Mouse (Mus musculus): ENCODE measurements around the gene Cers2. TPM values are rescaled to one million over a fixed set of nuclear protein-coding genes. Genes with fewer than 3 reads are reported as not detected.
"Not testable (repeated sequence)": the region's sequence is repeated elsewhere in the genome, so short reads cannot be mapped to it uniquely, and the experiment has no call there.

Gene Cers2
- total and polyA plus RNA-seq, 2 experiments from 2014 or later: 89.4 to 108 TPM

DNA sequence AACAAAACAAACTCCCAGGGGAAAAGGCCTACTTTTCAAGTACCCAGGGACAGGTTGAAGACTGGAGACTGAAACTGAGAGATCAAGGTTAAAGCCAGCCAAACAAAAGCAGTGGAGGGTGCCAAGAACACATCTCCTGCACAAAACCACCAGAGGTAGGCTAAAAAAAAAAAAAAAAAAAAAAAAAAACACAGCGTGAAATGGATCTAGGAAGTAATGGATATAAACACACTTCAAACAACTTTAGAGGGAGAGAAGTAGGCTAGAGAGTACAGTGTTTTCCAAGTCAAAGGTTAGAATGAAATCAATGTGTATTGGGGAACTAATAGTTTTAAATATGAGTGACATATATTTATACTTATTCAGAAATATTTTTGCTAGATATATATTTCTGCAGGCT is 16.9 kb downstream of the Cers2 start:
- ATAC-seq (ENCODE audit: insufficient read depth, low read depth) (no peak), DNase-seq (ENCODE audit: low spot score) (no peak)
- Histone ChIP-seq H3K9me3 (replicated peaks; ENCODE audit: control insufficient read depth, low read length) (no peaks in the 10 kb centered on the region), H3K4me3 (ENCODE audit: low read depth, low read length) (no peak overlapping the region), H3K4me1 (ENCODE audit: control insufficient read depth, insufficient read depth) (no peaks in the 10 kb centered on the region), H3K4me2 (ENCODE audit: low read depth, low read length) (no peak overlapping the region), H3K36me3 (replicated peaks; ENCODE audit: control insufficient read depth, insufficient read depth, low read length) (peaks cover 69% of the 10 kb centered on the region), H3K9ac (replicated peaks; ENCODE audit: low read depth, low read length) (no peak overlapping the region), H3K27ac (ENCODE audit: low read depth) (no peak overlapping the region), H3K27me3 (ENCODE audit: control insufficient read depth, insufficient read depth, low read length) (no peaks in the 10 kb centered on the region)
- TF ChIP-seq EP300 (IDR thresholded peaks at IDR 0.05; ENCODE audit: low read depth): no peak
- TF ChIP-seq CTCF (IDR thresholded peaks at IDR 0.05; ENCODE audit: low read depth): no peak
- WGBS: 100% methylated on average over 1 of the region's 1 CpGs

DNA sequence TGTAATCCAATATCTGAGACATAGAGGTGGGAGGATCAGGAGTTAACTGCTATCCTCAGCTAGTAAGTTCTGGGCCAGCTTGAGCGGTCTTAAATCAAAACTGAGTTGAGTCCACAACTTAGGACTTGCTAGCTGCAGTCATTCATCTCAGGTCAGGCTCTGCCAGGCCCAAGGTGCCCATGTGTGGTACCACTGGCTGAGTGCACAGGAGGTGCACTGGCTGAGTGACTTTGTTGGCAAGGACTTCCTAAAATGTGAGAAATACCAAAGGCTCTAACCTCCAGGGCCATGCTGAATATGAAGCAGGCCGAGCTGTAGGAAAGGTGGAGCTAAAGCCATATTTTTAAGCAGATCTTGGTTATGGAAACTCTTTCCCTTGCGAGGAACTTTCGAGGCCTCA is 22.8 kb downstream of the Cers2 start:
- 91% methylated on average over 4 of the region's 4 CpGs for WGBS
- Histone ChIP-seq H3K27me3 (ENCODE audit: control insufficient read depth, insufficient read depth, low read length) (no peaks in the 10 kb centered on the region), H3K4me3 (ENCODE audit: low read depth, low read length) (no peak overlapping the region), H3K27ac (ENCODE audit: low read depth) (no peak overlapping the region), H3K9me3 (replicated peaks; ENCODE audit: control insufficient read depth, low read length) (no peaks in the 10 kb centered on the region), H3K9ac (replicated peaks; ENCODE audit: low read depth, low read length) (no peak overlapping the region), H3K36me3 (replicated peaks; ENCODE audit: control insufficient read depth, insufficient read depth, low read length) (peaks cover 89% of the 10 kb centered on the region), H3K4me2 (ENCODE audit: low read depth, low read length) (no peak overlapping the region), H3K4me1 (ENCODE audit: control insufficient read depth, insufficient read depth) (no peaks in the 10 kb centered on the region)
- no peak for DNase-seq (ENCODE audit: low spot score)
- TF ChIP-seq EP300 (IDR thresholded peaks at IDR 0.05; ENCODE audit: low read depth) (no peak), CTCF (IDR thresholded peaks at IDR 0.05; ENCODE audit: low read depth) (no peak)
- no peak for ATAC-seq (ENCODE audit: insufficient read depth, low read depth)

DNA sequence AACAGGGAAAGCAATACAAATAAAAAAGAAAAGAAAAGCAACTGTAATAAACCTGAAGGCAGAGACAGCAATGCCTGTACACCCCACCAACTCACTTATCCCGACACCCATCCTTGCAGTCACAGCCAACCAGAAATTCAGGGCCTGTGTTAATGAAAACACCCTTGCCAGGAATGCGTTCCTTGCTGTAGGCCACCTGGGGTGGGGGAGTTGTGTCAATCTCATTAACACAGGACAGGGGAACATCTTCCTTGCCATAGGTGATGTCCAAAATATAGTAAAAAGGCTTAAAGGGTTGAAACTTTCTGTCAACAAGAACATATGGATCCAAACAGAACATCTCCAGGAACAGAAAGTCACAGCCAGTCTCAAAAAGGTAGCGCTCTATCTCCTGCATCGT is 23.7 kb downstream of the Cers2 start:
- Histone ChIP-seq H3K9me3 (replicated peaks; ENCODE audit: control insufficient read depth, low read length) (no peaks in the 10 kb centered on the region), H3K4me1 (ENCODE audit: control insufficient read depth, insufficient read depth) (no peaks in the 10 kb centered on the region), H3K27me3 (ENCODE audit: control insufficient read depth, insufficient read depth, low read length) (no peaks in the 10 kb centered on the region), H3K27ac (ENCODE audit: low read depth) (no peak overlapping the region), H3K36me3 (replicated peaks; ENCODE audit: control insufficient read depth, insufficient read depth, low read length) (peaks cover 89% of the 10 kb centered on the region), H3K4me2 (ENCODE audit: low read depth, low read length) (no peak overlapping the region), H3K9ac (replicated peaks; ENCODE audit: low read depth, low read length) (no peak overlapping the region), H3K4me3 (ENCODE audit: low read depth, low read length) (no peak overlapping the region)
- WGBS: 85% methylated on average over 4 of the region's 4 CpGs
- DNase-seq (ENCODE audit: low spot score): no peak
- TF ChIP-seq CTCF (IDR thresholded peaks at IDR 0.05; ENCODE audit: low read depth) (no peak), EP300 (IDR thresholded peaks at IDR 0.05; ENCODE audit: low read depth) (no peak)
- no peak for ATAC-seq (ENCODE audit: insufficient read depth, low read depth)

DNA sequence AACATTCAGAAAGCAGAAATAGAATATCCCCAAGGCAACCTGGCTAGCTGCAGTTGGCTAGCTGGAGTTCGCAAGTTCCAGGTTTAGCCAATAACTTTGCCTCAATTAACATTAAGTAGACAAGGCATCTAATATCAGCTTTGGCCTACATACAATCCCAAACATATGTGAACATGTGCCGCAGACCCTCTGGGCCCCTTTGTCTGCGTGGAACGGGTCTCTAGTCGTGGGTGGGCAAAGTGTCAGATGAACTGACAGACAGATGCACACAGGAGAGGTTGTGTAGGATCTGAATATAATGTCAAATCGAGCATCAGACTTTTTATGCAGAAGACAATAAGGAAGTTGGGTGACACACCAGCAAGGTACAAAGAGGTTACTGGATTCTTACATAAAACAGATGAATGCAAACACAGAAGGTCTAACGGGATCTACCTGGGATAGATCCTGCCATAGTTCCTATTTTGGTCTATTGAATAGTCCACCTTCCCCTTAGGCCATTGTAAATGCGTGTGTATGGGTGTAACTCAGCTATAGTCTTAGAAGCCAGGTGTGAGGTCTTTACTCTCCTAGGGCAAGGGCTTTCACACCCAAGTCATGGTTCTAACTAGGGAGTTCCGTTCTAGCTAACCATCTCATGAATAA is 28.9 kb downstream of the Cers2 start:
- H3K36me3 ChIP-seq (replicated peaks; ENCODE audit: control insufficient read depth, insufficient read depth, low read length): peaks cover 85% of the 10 kb centered on the region
- not testable (repeated sequence) for H3K4me1 ChIP-seq (ENCODE audit: control insufficient read depth, insufficient read depth); H3K4me2 ChIP-seq (ENCODE audit: low read depth, low read length); H3K9ac ChIP-seq (replicated peaks; ENCODE audit: low read depth, low read length); H3K4me3 ChIP-seq (ENCODE audit: low read depth, low read length); ATAC-seq (ENCODE audit: insufficient read depth, low read depth); H3K27ac ChIP-seq (ENCODE audit: low read depth); H3K27me3 ChIP-seq (ENCODE audit: control insufficient read depth, insufficient read depth, low read length); DNase-seq (ENCODE audit: low spot score); H3K9me3 ChIP-seq (replicated peaks; ENCODE audit: control insufficient read depth, low read length)
- 94% methylated on average over 9 of the region's 9 CpGs for WGBS

DNA sequence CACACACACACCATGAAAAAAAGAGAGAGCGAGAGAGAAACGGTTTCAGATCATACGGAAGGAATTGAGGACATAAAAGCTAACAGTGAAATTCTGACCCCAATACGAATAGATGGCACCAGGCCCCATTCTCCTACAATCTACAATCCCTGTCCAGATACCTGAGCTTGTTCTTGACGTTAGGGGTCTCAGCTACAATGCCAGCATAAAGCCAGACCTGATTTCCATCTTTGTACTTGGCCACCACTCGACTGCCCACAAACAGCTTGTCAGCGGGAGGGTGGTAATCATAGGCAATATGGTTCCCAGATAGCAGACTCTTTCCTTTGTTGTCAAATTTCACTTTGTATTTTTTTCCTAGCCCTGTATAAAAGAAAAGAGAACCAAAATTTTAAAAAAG is 31.9 kb downstream of the Cers2 start:
- ATAC-seq (ENCODE audit: insufficient read depth, low read depth) (no peak), DNase-seq (ENCODE audit: low spot score) (no peak)
- Histone ChIP-seq H3K9me3 (replicated peaks; ENCODE audit: control insufficient read depth, low read length) (no peaks in the 10 kb centered on the region), H3K27me3 (ENCODE audit: control insufficient read depth, insufficient read depth, low read length) (no peaks in the 10 kb centered on the region), H3K4me2 (ENCODE audit: low read depth, low read length) (no peak overlapping the region), H3K27ac (ENCODE audit: low read depth) (no peak overlapping the region), H3K9ac (replicated peaks; ENCODE audit: low read depth, low read length) (no peak overlapping the region), H3K4me1 (ENCODE audit: control insufficient read depth, insufficient read depth) (no peaks in the 10 kb centered on the region), H3K4me3 (ENCODE audit: low read depth, low read length) (no peak overlapping the region), H3K36me3 (replicated peaks; ENCODE audit: control insufficient read depth, insufficient read depth, low read length) (peaks cover 73% of the 10 kb centered on the region)
- WGBS: 88% methylated on average over 7 of the region's 7 CpGs
- no peak for TF ChIP-seq CTCF (IDR thresholded peaks at IDR 0.05; ENCODE audit: low read depth)
- TF ChIP-seq EP300 (IDR thresholded peaks at IDR 0.05; ENCODE audit: low read depth): no peak

DNA sequence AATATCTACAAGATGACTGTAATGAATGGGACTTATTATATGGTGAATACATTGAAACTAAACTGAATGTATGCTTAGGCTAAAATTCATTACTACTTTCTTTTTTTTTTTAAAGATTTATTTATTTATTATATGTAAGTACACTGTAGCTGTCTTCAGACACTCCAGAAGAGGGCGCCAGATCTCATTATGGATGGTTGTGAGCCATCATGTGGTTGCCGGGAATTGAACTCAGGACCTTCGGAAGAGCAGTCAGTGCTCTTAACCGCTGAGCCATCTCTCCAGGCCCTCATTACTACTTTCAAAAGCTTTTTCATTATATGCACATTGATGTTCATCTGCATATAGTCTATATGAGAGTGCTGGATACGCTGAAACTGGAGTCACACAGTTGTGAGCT is 33.8 kb downstream of the Cers2 start:
- DNase-seq (ENCODE audit: low spot score); H3K4me3 ChIP-seq (ENCODE audit: low read depth, low read length); H3K27ac ChIP-seq (ENCODE audit: low read depth); H3K9me3 ChIP-seq (replicated peaks; ENCODE audit: control insufficient read depth, low read length); H3K27me3 ChIP-seq (ENCODE audit: control insufficient read depth, insufficient read depth, low read length); H3K4me2 ChIP-seq (ENCODE audit: low read depth, low read length); H3K4me1 ChIP-seq (ENCODE audit: control insufficient read depth, insufficient read depth); H3K9ac ChIP-seq (replicated peaks; ENCODE audit: low read depth, low read length); ATAC-seq (ENCODE audit: insufficient read depth, low read depth): not testable (repeated sequence)
- over 99% methylated on average over 5 of the region's 5 CpGs for WGBS
- peaks cover 73% of the 10 kb centered on the region for H3K36me3 ChIP-seq (replicated peaks; ENCODE audit: control insufficient read depth, insufficient read depth, low read length)
